Mouse (Mus musculus) mesoderm, embryonic 11.5 days (tissue): ENCODE results near the gene Impg2.
A peak's percentile ranks its signal among the peaks of the same experiment; 100 is the strongest.

Experiments
- DNase-seq: peaks from one replicate; pipeline ENCODE4 v3.0.0-alpha.2; 2012; ENCODE audit warnings: low read depth, low spot score

The Impg2 gene

GRCm38 (mm10) chr16:56204051-56204450 lies at the start of gene Impg2:
TSS of gene Impg2 (plus strand) at chr16:56204313.
- DNase-seq, result no peak

DNA sequence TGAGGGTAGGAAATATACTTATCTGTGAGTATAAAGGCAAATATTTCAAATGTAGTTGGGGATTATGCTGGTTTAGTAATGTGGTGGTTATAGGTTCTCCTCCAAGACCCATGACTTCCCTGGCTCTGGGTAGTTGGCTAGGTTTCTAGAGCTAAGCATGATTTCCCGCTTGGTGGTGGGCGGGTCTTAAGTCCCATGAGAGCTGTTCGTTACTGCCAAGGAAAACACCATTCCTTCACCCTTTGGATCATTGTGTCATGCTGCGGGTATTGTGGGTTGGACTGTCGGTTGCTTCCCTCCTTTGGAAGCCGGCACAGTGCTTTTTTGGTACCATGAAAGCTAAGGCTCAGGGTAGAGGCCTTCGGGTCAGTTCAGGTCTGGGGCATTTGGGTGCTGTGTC lies 40.6 kb upstream of the Impg2 start:
- DNase-seq, result no peak

GRCm38 (mm10) chr16:56170247-56170646 lies 33.9 kb upstream of the Impg2 start:
- DNase-seq, result no peak

- peak; percentile 18 for DNase-seq
These were observed 28.1 kb upstream of the Impg2 start for GRCm38 (mm10) chr16:56175867-56176581.

GRCm38 (mm10) chr16:56186863-56187262 lies 17.2 kb upstream of the Impg2 start:
- no peak for DNase-seq

DNA sequence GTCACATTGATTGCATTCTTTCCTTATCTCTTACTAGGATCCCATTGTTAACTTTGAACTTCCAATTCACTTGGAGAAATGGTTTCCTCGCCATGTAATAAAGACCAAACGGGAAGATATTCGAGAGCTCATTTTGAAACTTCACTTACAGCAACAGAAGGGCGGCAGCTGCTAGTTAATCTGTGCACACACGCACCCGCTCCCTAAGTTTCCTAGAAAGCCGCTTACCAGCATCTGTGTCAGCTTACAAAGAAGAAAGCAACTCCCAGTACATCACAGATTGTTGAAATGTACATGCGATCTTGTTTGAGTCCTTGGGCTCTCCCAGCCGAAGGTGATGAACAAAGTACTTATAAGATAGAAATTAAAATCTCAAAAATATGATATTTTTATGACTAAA lies 15.9 kb upstream of the Impg2 start:
- DNase-seq, result no peak

GRCm38 (mm10) chr16:56212740-56213139 lies 8.6 kb downstream of the Impg2 start:
- no peak for DNase-seq

- DNase-seq, result no peak
These were observed 23.6 kb downstream of the Impg2 start for GRCm38 (mm10) chr16:56227686-56228085.

GRCm38 (mm10) chr16:56229455-56229854 lies 25.3 kb downstream of the Impg2 start:
- DNase-seq, result no peak

DNA sequence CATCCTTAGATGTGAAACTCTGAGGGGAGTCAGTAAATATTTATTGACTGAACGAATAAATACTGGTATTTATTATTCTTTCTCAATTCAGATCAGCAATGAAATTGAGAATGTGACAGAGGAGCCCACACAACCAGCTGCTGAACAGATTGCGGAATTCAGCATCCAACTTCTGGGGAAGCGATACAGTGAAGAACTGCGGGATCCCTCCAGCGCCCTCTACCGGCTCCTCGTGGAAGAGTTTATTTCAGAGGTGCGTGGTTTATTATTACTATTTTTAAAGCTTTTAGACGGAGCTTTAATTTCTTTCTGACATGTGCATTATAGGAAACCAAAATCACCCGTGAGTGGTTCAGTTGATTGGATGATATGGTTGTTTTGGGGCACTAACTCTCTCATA lies 27.2 kb downstream of the Impg2 start:
- DNase-seq, result peak; percentile 37

- no peak for DNase-seq
These were observed 28.6 kb downstream of the Impg2 start for GRCm38 (mm10) chr16:56232736-56233135.

GRCm38 (mm10) chr16:56246031-56246430 lies 41.9 kb downstream of the Impg2 start:
- no peak for DNase-seq

- no peak for DNase-seq
These were observed 69.8 kb downstream of the Impg2 start for GRCm38 (mm10) chr16:56273917-56274316.

- DNase-seq, result no peak
These were observed 74.9 kb downstream of the Impg2 start for GRCm38 (mm10) chr16:56279060-56279459.

DNA sequence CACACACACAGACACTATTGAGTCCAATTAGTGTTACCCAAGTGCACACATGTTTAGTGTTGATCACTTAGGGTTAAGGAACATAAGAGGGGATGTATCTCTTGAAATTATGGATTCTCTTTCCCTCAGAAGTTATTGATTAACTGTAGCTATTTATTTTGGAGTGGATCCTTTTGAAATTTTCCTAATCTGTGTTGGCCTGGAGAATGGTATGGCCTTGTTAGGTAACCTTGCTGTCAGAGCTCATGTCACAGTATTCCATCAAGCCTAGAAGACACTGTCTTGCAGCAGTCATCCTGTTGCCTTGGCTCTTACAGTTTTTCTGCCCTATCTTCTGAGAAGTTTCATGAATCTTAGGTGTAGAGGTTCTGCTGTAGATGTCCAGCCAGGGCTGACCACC lies 75.6 kb downstream of the Impg2 start:
- DNase-seq, result no peak

- no peak for DNase-seq
These were observed 77.2 kb downstream of the Impg2 start for GRCm38 (mm10) chr16:56281336-56281735.

DNA sequence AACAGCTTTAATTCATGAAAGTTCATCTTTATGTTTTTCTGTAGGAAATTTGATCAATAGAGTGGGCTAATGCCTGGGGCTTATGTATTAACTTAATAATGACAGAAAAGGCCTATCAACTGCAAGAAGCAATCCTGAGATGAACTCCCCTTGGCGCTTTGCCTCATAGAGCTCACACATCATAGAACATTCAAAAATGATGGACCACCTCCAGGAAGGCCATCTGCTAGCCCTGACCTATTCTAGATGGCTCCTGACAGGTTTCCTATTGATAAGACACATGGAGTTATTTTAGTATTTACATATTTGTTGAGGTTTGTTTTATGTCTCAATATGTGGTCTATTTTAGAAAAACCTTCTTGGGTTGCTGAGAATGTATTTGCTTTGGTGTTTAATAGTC lies 79.2 kb downstream of the Impg2 start:
- no peak for DNase-seq

DNA sequence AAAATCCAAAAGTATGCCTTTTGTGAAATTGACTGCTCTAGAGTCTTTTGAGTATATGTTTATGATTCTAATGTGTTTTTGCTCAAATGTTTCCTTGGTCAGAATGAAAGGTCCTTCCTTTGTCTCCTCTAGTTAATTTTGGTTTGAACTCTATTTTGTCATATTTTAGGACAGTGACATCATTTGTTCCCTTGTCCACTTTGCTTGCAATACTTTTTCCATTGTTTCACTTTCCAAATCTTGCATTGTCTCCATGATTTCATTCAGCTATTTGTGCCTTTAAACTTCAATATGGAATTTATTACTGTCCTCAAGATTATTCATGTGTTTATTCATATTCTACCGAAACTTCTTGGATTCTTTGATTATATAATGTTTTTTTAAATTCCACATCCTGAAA lies 79.8 kb downstream of the Impg2 start:
- DNase-seq, result no peak

DNA sequence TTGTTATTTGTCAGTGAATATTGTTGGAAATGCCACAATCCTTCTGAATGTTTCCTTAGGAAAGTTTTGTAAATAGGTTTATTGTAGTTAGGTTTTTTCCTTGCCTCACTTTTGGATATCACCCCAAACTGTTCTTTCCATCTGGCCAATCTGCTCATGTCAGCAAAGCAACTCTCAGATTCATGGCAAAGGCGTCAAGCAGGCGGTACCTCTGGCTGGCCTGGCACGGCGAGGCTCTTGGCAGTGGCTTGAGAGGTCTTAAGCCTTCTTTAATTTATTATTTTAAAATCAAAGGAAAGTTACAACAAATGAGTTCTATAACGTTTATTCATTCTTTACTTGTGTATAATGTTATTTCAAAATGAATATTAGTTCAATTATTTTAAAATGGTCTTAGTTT lies 82.0 kb downstream of the Impg2 start:
- no peak for DNase-seq

DNA sequence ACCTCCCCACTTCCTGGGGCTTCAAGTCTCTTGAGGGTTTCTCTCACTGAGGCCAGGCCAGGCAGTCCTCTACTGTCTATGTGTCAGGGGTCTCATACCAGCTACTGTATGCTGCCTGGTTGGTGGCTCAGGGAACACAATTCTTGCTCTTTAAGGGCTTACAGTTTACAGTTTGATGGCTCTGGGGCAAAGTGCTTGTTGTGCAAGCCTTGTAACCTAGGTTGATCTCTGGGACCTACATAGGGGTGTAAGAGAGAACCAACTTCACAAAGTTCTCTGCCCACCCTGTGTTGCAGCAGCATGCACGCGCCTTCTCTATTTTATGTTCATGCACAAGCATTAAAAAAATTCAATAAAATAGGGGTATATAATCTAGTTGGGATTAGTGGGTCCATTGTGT lies 82.9 kb downstream of the Impg2 start:
- no peak for DNase-seq

- DNase-seq, result no peak
These were observed 90.8 kb downstream of the Impg2 start for GRCm38 (mm10) chr16:56294887-56295286.

DNA sequence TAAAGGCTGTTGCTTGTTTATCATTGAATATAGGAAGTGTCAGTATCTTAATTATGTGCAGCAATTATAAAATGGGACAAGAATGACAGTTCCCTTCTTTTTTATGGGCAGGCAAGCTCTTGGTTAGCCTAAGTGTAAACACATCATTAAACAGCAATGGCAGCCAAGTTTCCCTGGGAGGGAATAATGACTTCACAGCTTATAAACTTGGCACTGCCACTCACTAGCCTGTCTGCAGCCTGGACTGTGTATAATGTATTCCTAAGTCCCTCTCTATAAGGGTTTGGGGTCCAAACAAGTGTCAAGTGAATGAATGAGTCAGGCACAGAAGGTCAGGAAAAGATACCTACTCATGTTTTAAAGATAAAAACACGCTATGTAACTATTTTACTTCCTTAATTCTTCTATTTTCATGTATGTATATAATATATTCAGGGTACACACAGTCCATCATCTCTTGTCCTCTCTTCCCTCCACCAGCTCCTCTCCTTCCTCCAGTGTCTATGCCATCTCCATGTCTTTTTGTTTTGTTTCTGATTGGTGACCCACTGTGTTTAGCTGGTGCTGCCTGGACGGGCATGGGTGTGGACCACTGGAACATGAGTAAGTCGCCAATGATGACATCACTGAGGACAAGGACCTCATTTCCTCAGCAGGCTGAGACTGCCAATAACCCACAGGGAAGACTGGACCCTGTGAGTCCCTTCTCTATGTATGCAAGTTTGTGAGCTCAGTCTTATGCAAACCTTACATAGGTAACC lies 92.0 kb downstream of the Impg2 start:
- DNase-seq, result no peak

GRCm38 (mm10) chr16:56298248-56298647 lies 94.1 kb downstream of the Impg2 start:
- DNase-seq, result peak; percentile 3
